Mouse (Mus musculus) gastrocnemius, postnatal 14 days (tissue): ENCODE data around the gene Cdc42se1. TPM values are rescaled to one million over a fixed set of nuclear protein-coding genes. Genes with fewer than 3 reads are reported as not detected.
"Not testable (repeated sequence)": the region's sequence is repeated elsewhere in the genome, so short reads cannot be mapped to it uniquely, and the experiment has no call there.

Experiments used
- DNase-seq: peaks from one replicate; pipeline ENCODE4 v3.0.0; 2021; ENCODE audit warnings: mixed read lengths
- intact Hi-C: fragments of 180-260 bp; cut with DNase I; formaldehyde crosslinking; loops from one replicate; pipeline ENCODE4 v1.15.1; 2025; ENCODE audit warnings: low total_unique reads
- long read RNA-seq, 2 experiments: library from polyadenylated mRNA; stranded (forward); transcript quantifications; one replicate each; pipeline ENCODE4 v2.0.0; 2021
- total RNA-seq, 2 experiments: library from RNA; stranded (reverse); gene quantifications; 2 replicates each; pipeline ENCODE4 v1.2.3; 2021

Cdc42se1 gene
- total RNA-seq: 10 to 100 TPM; 18.8 to 24.5 TPM
- long read RNA-seq, experiment 1, transcript Cdc42se1-201 (5 exons, 2,805 nt): major isoform, 27 of 32 reads
- long read RNA-seq, experiment 1, partial matches to known transcripts: 1 of 32 reads
- long read RNA-seq, experiment 1, other reads (novel, unspliced or antisense): 4 of 32 reads
- long read RNA-seq, experiment 2, transcript Cdc42se1-201 (5 exons, 2,805 nt): major isoform, 14 of 20 reads
- long read RNA-seq, experiment 2, partial matches to known transcripts: 1 of 20 reads
- long read RNA-seq, experiment 2, other reads (novel, unspliced or antisense): 5 of 20 reads

GRCm38 (mm10) chr3:95228148-95228893, at the start of gene Cdc42se1:
Gene Cdc42se1 (plus strand): TSS chr3:95228732.
- intact Hi-C loops: no loop called here
- DNase-seq: peak; percentile 91

GRCm38 (mm10) chr3:95178948-95179347, 49.6 kb upstream of the Cdc42se1 start:
- intact Hi-C loops: no loop called here
- DNase-seq: no peak

GRCm38 (mm10) chr3:95179890-95180289, 48.6 kb upstream of the Cdc42se1 start:
- no peak for DNase-seq
- intact Hi-C loops: no loop called here

- DNase-seq: no peak
- intact Hi-C loops: no loop called here
Observed at GRCm38 (mm10) chr3:95181841-95182240, 46.7 kb upstream of the Cdc42se1 start.

GRCm38 (mm10) chr3:95184796-95185577, 43.5 kb upstream of the Cdc42se1 start:
- no peak for DNase-seq
- intact Hi-C loops: no loop called here

- no peak for DNase-seq
- intact Hi-C loops: no loop called here
Observed at GRCm38 (mm10) chr3:95186100-95186499, 42.4 kb upstream of the Cdc42se1 start.

GRCm38 (mm10) chr3:95186888-95187287, 41.6 kb upstream of the Cdc42se1 start:
- intact Hi-C loops: no loop called here
- DNase-seq: no peak

GRCm38 (mm10) chr3:95194721-95195135, 33.8 kb upstream of the Cdc42se1 start:
- no peak for DNase-seq
- intact Hi-C loops: no loop called here

- no peak for DNase-seq
- intact Hi-C loops: no loop called here
Observed at GRCm38 (mm10) chr3:95195772-95196171, 32.8 kb upstream of the Cdc42se1 start.

GRCm38 (mm10) chr3:95199101-95199500, 29.4 kb upstream of the Cdc42se1 start:
- DNase-seq: no peak
- intact Hi-C loops: no loop called here

- DNase-seq: no peak
- intact Hi-C loops: loop anchor here (10.0 kb wide), 1 partner anchor 135 kb away; no protein-coding TSS in a partner anchor
Observed at GRCm38 (mm10) chr3:95200132-95200531, 28.4 kb upstream of the Cdc42se1 start.

GRCm38 (mm10) chr3:95200562-95200961, 28.0 kb upstream of the Cdc42se1 start:
- no peak for DNase-seq
- intact Hi-C loops: loop anchor here (10.0 kb wide), 1 partner anchor 136 kb away; no protein-coding TSS in a partner anchor

- intact Hi-C loops: loop anchor here (10.0 kb wide), 1 partner anchor 139 kb away; no protein-coding TSS in a partner anchor
Observed at GRCm38 (mm10) chr3:95203880-95204279, 24.7 kb upstream of the Cdc42se1 start.

GRCm38 (mm10) chr3:95208286-95208685, 20.2 kb upstream of the Cdc42se1 start:
- DNase-seq: no peak
- intact Hi-C loops: loop anchor here (10.0 kb wide), 1 partner anchor 143 kb away; no protein-coding TSS in a partner anchor

More at GRCm38 (mm10) chr3:95203880-95204279, 24.7 kb upstream of the Cdc42se1 start:
- DNase-seq: no peak

GRCm38 (mm10) chr3:95210585-95210984, 17.9 kb upstream of the Cdc42se1 start:
- intact Hi-C loops: no loop called here
- DNase-seq: no peak

- DNase-seq, intact Hi-C loops: not testable (repeated sequence)
Observed at GRCm38 (mm10) chr3:95212889-95213608, 15.5 kb upstream of the Cdc42se1 start.

- DNase-seq: no peak
- intact Hi-C loops: no loop called here
Observed at GRCm38 (mm10) chr3:95213609-95213975, 14.9 kb upstream of the Cdc42se1 start.

GRCm38 (mm10) chr3:95216655-95217254, 11.8 kb upstream of the Cdc42se1 start:
- no peak for DNase-seq
- intact Hi-C loops: loop anchor here (5.0 kb wide), 1 partner anchor 46 kb away; no protein-coding TSS in a partner anchor
